Mouse (Mus musculus): ENCODE results near the gene 9330182L06Rik. TPM values are rescaled to one million over a fixed set of nuclear protein-coding genes. Genes with fewer than 3 reads are reported as not detected.

The 9330182L06Rik gene
- polyA plus RNA-seq, 1 experiment from 2014 or later = 20.2 TPM

DNA sequence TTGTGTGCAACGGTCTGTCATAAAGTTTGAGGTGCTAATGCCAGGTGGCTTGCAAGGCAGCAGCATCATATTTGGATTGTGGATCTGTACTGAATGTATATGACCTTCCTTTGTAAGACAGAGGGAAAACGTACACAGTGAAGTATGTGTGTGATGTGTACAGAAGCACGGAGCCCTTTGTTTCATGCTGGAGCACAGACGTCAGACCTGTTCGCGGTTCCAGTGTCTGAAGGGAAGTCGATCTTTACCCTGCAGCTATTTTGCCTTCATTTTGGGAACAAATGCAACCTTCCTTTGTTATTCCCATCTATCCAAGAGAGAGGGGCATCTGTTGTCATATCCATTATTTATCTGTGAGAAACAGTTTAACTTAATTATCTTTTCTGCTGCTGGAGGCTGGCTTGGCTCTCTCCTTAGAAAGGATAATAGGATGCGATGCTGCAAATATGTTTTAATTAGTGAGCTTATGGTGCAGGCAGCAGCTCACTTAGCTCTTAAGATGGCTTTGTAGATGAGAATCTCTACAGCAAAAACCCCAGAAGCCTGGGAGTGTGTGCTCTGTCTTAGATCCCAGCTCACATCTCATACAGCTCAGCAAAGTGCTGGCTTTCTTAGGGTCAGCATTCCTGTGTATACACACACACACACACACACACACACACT, 73.7 kb downstream of the 9330182L06Rik start:
- H3K4me2 ChIP-seq = peak overlapping the region; percentile 34
- H3K9ac ChIP-seq = peak overlapping the region; percentile 59
- no peaks in the 10 kb centered on the region for H3K27me3 ChIP-seq
- ATAC-seq (ENCODE audit: low read depth) = peak; percentile 85
- peaks cover 24% of the 10 kb centered on the region for H3K4me1 ChIP-seq (replicated peaks)
- H3K9me3 ChIP-seq = no peaks in the 10 kb centered on the region
- H3K4me3 ChIP-seq = no peak overlapping the region
- peak overlapping the region; percentile 96 for H3K27ac ChIP-seq (replicated peaks)
- 39% methylated on average over 8 of the region's 8 CpGs for WGBS
- no peaks in the 10 kb centered on the region for H3K36me3 ChIP-seq

DNA sequence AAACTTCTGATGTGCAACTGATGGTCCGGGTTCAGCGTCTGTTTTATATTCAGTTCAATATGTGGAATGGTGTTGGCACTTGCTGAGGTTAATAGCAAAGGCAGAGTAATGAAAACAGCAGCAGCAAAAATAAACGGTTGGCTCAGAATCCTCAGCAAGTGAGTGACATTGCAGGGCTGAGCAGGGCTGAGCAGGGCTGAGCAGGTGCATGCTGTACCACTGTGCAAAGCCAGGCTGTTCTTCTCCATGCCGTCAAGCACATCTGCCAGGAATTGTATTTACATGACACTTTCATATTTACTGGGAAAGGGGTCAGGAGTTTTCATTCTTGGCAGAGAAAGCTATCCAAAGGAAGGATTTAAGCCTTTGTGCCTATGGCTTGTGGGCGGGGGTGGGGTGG, 78.7 kb downstream of the 9330182L06Rik start:
- H3K27ac ChIP-seq (replicated peaks) = peak overlapping the region; percentile 84
- no peak overlapping the region for H3K4me2 ChIP-seq
- ATAC-seq (ENCODE audit: low read depth) = peak; percentile 68
- 0 out of 2 replicates have a peak overlapping the region, but pooled peaks have one; percentile 31 for H3K9ac ChIP-seq
- no peaks in the 10 kb centered on the region for H3K27me3 ChIP-seq
- no peaks in the 10 kb centered on the region for H3K36me3 ChIP-seq
- H3K4me1 ChIP-seq (replicated peaks) = peaks cover 34% of the 10 kb centered on the region
- H3K4me3 ChIP-seq = no peak overlapping the region
- 50% methylated on average over 5 of the region's 5 CpGs for WGBS
- H3K9me3 ChIP-seq = no peaks in the 10 kb centered on the region

DNA sequence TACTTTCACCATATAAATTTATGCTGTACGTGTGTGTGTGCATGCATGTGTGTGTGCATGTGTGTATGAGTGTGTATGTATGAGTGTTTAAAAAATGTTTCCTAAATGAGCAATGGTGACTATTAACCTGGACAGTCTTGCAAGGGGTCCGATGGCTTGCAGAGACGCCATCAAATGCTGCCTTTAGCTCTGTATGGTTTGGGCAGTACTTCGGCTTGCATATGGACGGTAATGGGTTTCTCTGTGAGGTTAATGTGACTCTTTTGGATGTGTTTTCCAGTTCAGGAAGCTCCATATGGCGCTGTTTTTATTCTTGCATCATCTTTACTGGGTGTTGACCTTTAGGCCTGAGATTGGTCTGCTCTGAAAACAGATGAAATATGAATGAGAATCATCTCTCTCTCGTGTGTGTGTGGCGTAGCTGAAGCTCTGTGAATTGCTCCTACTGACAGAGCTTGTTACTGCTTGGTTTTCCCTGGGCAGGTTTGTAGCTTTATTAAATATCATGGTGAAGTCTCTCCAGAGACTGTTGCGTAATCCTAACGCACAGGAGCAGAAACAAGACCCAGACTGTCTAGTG, 79.2 kb downstream of the 9330182L06Rik start:
- Histone ChIP-seq H3K9me3 (no peaks in the 10 kb centered on the region), H3K4me2 (no peak overlapping the region), H3K27ac (replicated peaks) (peak overlapping the region; percentile 84), H3K4me1 (replicated peaks) (peaks cover 30% of the 10 kb centered on the region), H3K9ac (0 out of 2 replicates have a peak overlapping the region, but pooled peaks have one; percentile 31), H3K36me3 (no peaks in the 10 kb centered on the region), H3K4me3 (no peak overlapping the region), H3K27me3 (no peaks in the 10 kb centered on the region)
- peak; percentile 64 for ATAC-seq (ENCODE audit: low read depth)
- WGBS = 44% methylated on average over 10 of the region's 10 CpGs

DNA sequence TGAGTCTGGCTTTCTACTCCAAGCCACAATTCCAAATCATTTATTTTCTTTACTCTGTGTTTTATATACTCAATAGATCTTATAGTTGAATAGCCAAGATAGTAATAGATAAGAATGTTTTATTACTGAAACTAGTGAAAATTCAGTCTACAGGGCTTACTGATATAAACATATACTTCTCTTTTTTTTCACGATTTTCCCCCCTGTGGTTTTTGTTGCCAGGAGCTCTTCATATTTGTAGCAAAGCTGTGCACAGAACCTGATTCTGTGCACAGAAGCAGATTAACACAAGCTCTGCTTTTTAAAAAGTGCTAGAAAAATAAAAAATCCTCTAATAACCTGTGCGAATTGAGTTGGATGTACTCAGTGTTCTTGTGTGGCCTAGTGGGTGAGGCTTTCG, 79.7 kb downstream of the 9330182L06Rik start:
- no peak for ATAC-seq (ENCODE audit: low read depth)
- Histone ChIP-seq H3K27ac (replicated peaks) (peak overlapping the region; percentile 84), H3K27me3 (no peaks in the 10 kb centered on the region), H3K9me3 (no peaks in the 10 kb centered on the region), H3K9ac (0 out of 2 replicates have a peak overlapping the region, but pooled peaks have one; percentile 26), H3K4me2 (no peak overlapping the region), H3K4me3 (no peak overlapping the region), H3K4me1 (replicated peaks) (peaks cover 30% of the 10 kb centered on the region), H3K36me3 (no peaks in the 10 kb centered on the region)
- 87% methylated on average over 3 of the region's 3 CpGs for WGBS

DNA sequence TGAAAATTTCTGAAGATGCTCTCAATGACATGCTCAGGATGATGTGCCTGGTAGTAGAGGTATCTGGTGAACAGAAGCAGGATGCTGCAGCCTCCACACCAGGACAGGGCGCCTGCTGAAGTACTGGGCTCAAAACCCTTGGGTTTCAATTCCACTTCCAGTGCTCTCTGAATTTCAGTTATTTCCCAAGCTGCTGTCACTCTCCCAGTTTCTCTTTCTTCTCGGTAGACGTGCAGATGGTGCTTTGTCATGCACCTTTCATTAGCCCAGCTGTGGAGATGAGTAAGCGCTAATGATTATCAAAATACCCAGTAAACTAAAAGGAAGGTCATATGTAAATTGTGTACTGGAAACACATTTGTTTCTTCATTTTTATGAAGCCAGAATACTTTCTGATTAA, 80.6 kb downstream of the 9330182L06Rik start:
- H3K4me2 ChIP-seq = no peak overlapping the region
- no peaks in the 10 kb centered on the region for H3K9me3 ChIP-seq
- no peaks in the 10 kb centered on the region for H3K27me3 ChIP-seq
- WGBS = 61% methylated on average over 4 of the region's 4 CpGs
- H3K9ac ChIP-seq = no peak overlapping the region
- H3K4me1 ChIP-seq (replicated peaks) = peaks cover 30% of the 10 kb centered on the region
- no peak for ATAC-seq (ENCODE audit: low read depth)
- peak overlapping the region; percentile 35 for H3K27ac ChIP-seq (replicated peaks)
- H3K4me3 ChIP-seq = no peak overlapping the region
- H3K36me3 ChIP-seq = no peaks in the 10 kb centered on the region

DNA sequence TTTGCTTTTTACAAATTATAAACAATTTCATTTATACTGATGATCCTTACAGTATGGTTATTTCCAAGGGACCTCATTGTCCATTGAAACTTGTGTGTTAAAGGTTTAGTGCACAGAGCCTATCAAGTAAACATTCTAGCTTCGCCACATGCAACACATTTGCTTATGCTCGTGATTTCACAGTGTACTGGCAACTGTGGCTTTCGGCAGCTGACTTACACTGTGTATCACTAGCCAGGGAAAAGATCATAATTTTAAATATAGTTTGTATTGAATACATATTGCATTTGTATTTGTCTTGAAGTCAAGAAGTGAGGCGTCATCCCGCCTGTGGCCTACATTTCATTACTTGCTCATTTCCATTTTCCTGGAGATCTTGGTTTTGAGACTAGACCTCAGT, 86.2 kb downstream of the 9330182L06Rik start:
- H3K36me3 ChIP-seq = no peaks in the 10 kb centered on the region
- H3K9ac ChIP-seq = no peak overlapping the region
- no peak overlapping the region for H3K4me2 ChIP-seq
- H3K27me3 ChIP-seq = no peaks in the 10 kb centered on the region
- no peaks in the 10 kb centered on the region for H3K9me3 ChIP-seq
- WGBS = 89% methylated on average over 5 of the region's 5 CpGs
- H3K4me3 ChIP-seq = no peak overlapping the region
- H3K4me1 ChIP-seq (replicated peaks) = peaks cover under 1% of the 10 kb centered on the region; the same call in 1 of the 2 replicates
- no peak overlapping the region for H3K27ac ChIP-seq (replicated peaks)
- ATAC-seq (ENCODE audit: low read depth) = no peak

DNA sequence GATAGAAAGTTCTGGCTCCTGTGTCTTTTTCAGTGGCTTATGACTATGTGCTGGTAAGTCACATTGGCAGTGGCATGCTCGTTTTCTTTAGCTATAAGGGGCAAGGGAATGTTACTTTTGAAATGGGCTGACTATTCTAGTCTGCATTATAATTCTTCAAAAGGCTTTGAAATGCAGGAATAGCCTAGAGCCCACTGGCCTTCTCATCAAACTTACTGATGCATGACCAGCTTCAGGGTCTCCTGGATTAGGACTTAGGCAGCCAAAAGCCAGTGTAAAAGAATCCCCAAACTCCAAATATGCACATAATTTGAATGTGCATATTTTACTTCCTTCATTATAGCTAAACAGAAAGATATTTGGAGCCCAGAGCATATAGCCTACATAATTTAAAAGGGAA, 86.7 kb downstream of the 9330182L06Rik start:
- ATAC-seq (ENCODE audit: low read depth) = no peak
- no peak overlapping the region for H3K4me2 ChIP-seq
- no peak overlapping the region for H3K27ac ChIP-seq (replicated peaks)
- H3K9ac ChIP-seq = no peak overlapping the region
- H3K9me3 ChIP-seq = no peaks in the 10 kb centered on the region
- H3K4me3 ChIP-seq = no peak overlapping the region
- H3K4me1 ChIP-seq (replicated peaks) = peaks cover 1% of the 10 kb centered on the region
- no peaks in the 10 kb centered on the region for H3K27me3 ChIP-seq
- WGBS = 32% methylated on average over 1 of the region's 1 CpGs
- no peaks in the 10 kb centered on the region for H3K36me3 ChIP-seq

DNA sequence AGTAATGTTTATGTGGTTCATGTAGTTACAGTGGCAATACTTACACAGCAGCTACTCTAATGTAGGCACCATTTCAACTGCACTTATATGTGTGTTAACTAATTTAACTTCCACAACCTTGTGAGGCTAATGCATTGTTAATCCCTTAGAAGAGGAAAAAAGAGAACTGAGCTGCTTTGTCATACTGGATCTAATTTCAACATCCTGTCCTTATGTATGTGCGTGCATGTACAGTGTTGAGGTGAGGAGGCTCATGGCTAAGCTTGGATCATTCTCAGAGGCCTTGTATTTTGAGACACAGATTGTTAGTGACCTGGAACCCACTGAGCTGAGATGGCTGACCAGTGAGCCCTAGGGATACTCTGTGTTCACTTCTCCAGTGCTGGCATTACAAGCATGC, 88.3 kb downstream of the 9330182L06Rik start:
- Histone ChIP-seq H3K27ac (replicated peaks) (no peak overlapping the region), H3K4me2 (no peak overlapping the region), H3K9ac (no peak overlapping the region), H3K4me1 (replicated peaks) (peaks cover 11% of the 10 kb centered on the region), H3K4me3 (no peak overlapping the region), H3K9me3 (no peaks in the 10 kb centered on the region), H3K36me3 (no peaks in the 10 kb centered on the region), H3K27me3 (no peaks in the 10 kb centered on the region)
- WGBS = 100% methylated on average over 1 of the region's 1 CpGs
- no peak for ATAC-seq (ENCODE audit: low read depth)

DNA sequence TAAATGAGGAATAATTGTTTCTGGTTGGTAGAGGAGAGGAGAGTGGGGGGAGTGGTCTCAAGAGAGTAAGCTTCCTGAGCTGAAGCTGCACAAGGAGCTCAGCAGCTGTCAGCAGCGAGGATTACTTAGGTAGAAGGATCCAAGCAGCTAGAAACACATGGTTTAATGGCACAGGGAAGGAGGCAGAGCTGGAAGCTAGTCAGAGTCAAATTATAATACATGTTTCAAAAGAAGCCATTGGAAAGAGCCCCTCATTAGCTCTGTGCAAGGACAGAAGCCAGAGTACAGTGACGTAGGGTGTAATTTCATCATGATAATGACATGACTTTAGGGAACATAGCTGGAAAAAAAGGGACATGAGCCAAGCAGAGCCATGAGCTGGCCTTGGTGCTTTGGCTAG, 92.2 kb downstream of the 9330182L06Rik start:
- WGBS = 22% methylated on average over 2 of the region's 2 CpGs
- no peak overlapping the region for H3K9ac ChIP-seq
- no peak overlapping the region for H3K4me3 ChIP-seq
- H3K9me3 ChIP-seq = no peaks in the 10 kb centered on the region
- no peaks in the 10 kb centered on the region for H3K27me3 ChIP-seq
- 0 out of 2 replicates have a peak overlapping the region, but pooled peaks have one; percentile 3 for H3K4me2 ChIP-seq
- peak; percentile 78 for ATAC-seq (ENCODE audit: low read depth)
- H3K36me3 ChIP-seq = no peaks in the 10 kb centered on the region
- peak overlapping the region; percentile 74 for H3K27ac ChIP-seq (replicated peaks)
- H3K4me1 ChIP-seq (replicated peaks) = peaks cover 11% of the 10 kb centered on the region

DNA sequence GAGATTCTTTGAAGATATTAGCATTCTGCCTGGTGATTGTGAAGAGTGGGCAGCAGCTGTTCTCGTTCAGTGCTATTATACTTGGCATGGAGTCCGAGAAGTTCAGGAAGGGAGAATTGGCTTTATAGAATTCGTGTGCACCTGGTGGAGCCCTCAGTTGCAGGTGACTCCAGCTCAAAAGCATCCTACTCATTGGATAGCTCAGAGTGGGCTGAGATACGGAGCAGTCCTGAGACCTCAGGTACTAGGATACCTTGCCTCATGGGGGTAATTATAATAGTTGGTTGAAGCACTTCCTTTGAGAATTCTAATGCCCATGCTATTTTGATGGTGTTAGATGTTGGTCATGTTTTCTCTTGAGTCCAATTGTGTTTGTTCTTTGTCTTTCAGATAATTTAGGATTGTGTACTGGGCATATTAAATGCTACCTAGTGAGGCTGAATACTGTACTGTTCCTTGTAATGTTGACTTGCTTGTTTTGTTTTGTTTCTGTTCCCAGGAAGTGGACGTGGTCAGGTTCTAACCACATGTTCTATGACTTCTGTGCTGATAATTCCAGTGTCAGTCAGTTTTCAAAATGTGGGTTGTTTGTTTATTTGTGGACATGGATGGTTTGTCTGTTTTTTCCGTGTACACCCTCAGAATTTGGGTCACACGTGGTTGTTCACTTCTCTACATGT, 96.2 kb downstream of the 9330182L06Rik start:
- no peak overlapping the region for H3K27ac ChIP-seq (replicated peaks)
- no peaks in the 10 kb centered on the region for H3K27me3 ChIP-seq
- ATAC-seq (ENCODE audit: low read depth) = no peak
- no peak overlapping the region for H3K4me2 ChIP-seq
- H3K4me3 ChIP-seq = no peak overlapping the region
- no peaks in the 10 kb centered on the region for H3K36me3 ChIP-seq
- H3K4me1 ChIP-seq (replicated peaks) = peaks cover 17% of the 10 kb centered on the region
- 89% methylated on average over 7 of the region's 7 CpGs for WGBS
- no peaks in the 10 kb centered on the region for H3K9me3 ChIP-seq
- H3K9ac ChIP-seq = no peak overlapping the region

DNA sequence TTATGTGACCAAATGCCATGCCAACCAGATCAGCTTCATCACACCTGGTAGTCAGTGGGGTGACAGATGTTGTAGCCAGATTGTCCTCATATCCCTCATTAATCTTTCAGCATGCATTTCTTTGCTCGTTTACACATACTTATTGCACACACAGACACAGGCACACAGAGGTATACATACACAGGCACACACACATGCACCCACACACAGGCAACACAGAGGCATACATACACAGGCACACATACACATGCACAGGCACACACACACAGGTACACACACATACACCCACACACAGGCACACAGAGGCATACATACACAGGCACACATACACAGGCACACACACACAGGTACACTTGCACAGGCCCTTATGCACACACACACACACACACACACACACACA, 99.0 kb downstream of the 9330182L06Rik start:
- 68% methylated on average over 1 of the region's 1 CpGs for WGBS
- no peak for ATAC-seq (ENCODE audit: low read depth)
- H3K4me2 ChIP-seq = no peak overlapping the region

DNA sequence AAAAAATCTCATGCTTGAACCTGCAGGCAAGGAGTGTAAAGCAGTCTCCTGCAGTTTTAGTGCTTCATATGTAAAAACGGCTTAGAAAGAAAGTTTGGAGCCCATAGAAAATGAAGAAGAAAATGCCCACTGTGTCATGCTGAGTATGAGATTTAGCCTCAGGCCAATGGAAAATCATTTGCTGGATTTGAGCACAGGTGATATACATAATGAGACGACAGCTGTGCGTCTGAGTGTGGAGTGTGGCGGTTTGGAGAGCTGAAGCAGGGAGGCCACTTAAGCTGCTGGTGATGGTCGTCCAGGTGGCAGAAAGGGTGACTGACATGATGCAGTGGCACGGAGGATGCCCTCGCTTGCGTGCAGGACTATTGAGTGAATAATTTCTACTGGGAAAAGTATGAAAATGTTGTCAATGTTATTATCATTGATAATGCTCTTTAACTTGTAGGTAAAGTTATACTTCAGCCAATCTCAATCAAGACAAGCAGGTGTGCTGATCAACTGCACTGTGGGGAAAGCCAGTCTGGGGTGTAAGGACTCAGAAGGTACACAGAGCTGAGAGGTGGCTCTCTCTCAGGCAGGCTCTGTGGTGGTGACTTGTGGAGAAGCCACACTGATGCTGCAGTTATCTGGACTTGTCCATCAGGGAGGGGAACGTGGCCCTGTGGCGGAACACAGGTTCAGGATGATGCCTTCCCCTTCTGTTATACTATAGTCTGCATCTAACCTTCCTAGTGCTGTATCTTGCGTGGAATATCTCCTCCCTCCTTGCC, 102.2 kb downstream of the 9330182L06Rik start:
- 67% methylated on average over 11 of the region's 11 CpGs for WGBS
- 0 out of 2 replicates have a peak, but pooled peaks have one; percentile 11 for ATAC-seq (ENCODE audit: low read depth)

More for the DNA sequence above, 99.0 kb downstream of the 9330182L06Rik start:
- H3K27me3 ChIP-seq = no peaks in the 10 kb centered on the region
- no peak overlapping the region for H3K4me3 ChIP-seq
- no peak overlapping the region for H3K9ac ChIP-seq
- H3K36me3 ChIP-seq = no peaks in the 10 kb centered on the region
- H3K27ac ChIP-seq (replicated peaks) = no peak overlapping the region
- H3K4me1 ChIP-seq (replicated peaks) = peaks cover 6% of the 10 kb centered on the region
- H3K9me3 ChIP-seq = no peaks in the 10 kb centered on the region

More for the DNA sequence above, 102.2 kb downstream of the 9330182L06Rik start:
- Histone ChIP-seq H3K36me3 (no peaks in the 10 kb centered on the region), H3K27ac (replicated peaks) (no peak overlapping the region), H3K9me3 (no peaks in the 10 kb centered on the region), H3K9ac (no peak overlapping the region), H3K4me2 (no peak overlapping the region), H3K4me1 (replicated peaks) (peaks cover 6% of the 10 kb centered on the region), H3K27me3 (no peaks in the 10 kb centered on the region), H3K4me3 (no peak overlapping the region)

Data from neural tube, embryonic 13.5 days (tissue).